Mouse (Mus musculus) frontal cortex, adult 2 months (tissue): Measurements from ENCODE around the gene Gm20662. TPM values are rescaled to one million over a fixed set of nuclear protein-coding genes. Genes with fewer than 3 reads are reported as not detected.
"Not testable (repeated sequence)": the region's sequence is repeated elsewhere in the genome, so short reads cannot be mapped to it uniquely, and the experiment has no call there.

Experiments
- DNase-seq, 2 experiments: peaks; one replicate each; pipeline ENCODE4 v3.0.0; 2022; ENCODE audit warnings: low spot score in 1 of 2; ENCODE audit errors: extremely low spot score in 1 of 2
- polyA plus RNA-seq: library from polyadenylated mRNA; depleted of rRNA; stranded (reverse); fragments of >200 nt; gene quantifications from 2 replicates; pipeline ENCODE4 v1.2.3, GENCODE M21; 2012

The Gm20662 gene
- polyA plus RNA-seq, 1 experiment, result 7.1 TPM

DNA sequence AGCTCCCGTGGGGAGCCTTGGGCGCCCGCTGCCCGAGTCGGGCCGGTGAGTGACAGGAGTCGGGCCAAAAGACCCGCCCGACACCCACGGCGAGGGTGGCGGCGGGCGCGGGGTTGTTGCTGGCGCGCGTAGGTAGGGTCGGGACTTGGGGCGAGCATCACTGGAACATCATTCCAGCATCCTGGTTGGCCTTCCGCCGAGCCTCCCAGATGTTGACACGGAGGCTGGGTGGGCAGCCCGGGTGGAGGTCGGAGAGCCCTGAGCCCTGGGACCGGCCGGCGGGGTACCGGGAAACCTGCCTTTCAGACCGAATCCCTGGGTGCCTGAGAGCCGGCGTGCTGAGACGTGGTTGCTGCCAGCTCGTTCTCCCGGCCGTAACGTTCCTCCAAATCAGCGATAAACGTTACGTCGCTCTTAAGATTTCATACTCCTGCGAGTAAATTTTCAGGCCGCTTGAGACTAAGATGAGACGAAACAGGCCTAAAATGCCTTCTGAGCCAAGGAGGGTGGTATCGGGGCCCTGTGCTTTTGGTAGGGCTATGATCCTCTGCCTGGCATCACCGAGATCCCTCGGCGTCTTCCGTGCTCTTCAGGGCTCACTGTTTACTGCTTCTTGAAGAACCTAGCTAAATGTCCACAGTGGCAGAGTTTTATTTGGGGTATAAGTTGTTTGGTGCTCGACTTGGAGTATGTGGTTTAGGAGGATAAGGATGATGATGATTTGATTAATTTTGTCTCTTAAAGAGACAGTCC lies 6.8 kb downstream of the Gm20662 start:
- DNase-seq, result peak in 1 of 2 experiments; percentile 24

- DNase-seq, result peak in 1 of 2 experiments; percentile 14
These were observed 7.4 kb downstream of the Gm20662 start for GRCm38 (mm10) chr9:108003531-108003890.

GRCm38 (mm10) chr9:108008041-108008440 lies 11.9 kb downstream of the Gm20662 start:
- no peak for DNase-seq

- no peak for DNase-seq
These were observed 14.2 kb downstream of the Gm20662 start for GRCm38 (mm10) chr9:108010385-108010784.

DNA sequence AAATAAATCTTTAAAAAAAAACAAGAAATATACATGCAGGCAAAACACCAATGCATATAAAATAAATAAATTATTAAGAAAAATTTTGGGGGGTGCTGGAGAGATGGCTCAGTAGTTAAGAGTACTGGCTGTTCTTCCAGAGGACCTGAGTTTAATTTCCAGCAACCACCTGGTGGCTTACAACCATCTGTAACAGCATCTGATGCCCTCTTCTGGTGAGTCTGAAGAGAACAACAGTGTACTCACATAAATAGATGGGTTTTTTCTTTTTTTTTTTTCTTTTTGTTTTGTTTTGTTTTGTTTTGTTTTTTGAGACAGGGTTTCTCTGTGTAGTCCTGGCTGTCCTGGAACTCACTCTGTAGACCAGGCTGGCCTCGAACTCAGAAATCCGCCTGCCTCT lies 17.4 kb downstream of the Gm20662 start:
- not testable (repeated sequence) for DNase-seq

DNA sequence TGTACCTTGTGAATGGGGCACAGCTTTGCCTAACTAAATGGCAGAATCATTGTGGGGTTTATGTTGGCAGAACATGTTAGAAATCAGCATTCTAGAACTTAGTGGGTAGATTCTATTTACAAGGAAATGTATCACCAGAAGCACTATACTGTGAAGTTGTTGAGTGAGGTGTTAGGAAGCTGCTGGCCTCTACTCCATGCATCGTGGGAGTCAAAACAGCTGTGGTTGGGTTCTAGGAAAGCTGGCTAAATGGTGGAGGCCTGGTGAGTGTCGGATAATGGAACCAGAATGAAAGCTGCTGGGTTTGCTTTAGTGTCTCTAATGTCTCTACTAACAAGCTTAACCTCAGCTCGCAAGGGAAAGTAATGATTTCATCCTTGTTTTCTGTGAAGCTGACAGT lies 21.0 kb downstream of the Gm20662 start:
- DNase-seq, result peak in 1 of 2 experiments; percentile 54

DNA sequence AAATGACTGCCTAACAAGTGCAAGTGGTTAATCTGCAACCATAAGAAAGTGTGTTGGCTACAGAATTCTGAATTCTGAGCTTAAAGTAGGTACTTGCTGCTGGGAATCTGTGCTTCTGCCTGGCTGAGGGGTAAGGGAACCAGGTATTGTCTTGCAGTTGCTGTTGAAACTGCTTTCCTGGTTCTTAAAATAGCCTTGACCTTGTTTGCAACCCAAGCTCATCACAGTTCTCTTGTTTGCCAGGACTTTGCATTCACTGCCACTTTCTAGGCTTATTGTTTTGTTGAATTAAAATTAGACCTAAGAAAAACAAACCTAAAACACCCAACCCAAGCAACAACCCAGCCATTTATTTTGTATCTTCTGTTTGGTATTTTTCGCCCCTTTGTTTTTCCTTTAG lies 24.6 kb downstream of the Gm20662 start:
- DNase-seq, result no peak

DNA sequence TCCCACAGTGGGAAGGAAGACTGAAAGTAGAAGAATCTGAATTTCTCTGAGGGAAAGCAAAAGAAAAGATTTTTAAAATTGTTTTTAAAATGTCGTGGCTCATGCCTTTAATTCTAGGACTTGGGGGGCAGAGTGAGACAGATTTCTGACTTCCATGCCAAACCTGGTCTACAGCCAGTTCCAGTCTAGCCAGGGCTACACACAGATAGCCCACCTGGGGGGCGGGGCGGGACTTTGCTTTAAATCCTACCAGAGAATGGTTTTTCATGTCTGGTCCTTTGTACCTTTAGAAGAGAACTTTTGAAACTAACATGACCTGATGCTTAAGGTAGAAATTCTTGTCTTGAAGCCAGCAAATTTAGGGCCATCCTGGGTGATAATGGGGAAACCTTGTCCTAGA lies 27.1 kb downstream of the Gm20662 start:
- no peak for DNase-seq

GRCm38 (mm10) chr9:108026584-108026983 lies 30.4 kb downstream of the Gm20662 start:
- no peak for DNase-seq

DNA sequence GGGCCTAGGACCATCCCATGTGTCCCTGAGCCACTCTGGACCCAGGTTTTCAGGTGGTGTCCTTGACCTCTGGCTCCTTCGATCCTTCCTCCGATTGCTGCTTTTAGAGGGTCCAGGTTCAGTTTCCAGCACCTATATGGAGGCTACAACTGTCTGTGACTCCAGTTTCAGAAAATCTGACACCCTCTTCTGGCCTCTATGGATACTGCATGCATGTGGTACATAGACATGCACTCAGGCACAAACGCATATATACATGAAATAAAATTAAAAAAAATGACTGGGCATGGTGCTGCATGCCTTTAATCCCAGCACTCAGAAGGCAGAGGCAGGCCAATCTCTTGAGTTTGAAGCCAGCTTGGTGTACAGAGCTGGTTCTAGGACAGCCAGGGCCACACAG lies 31.7 kb downstream of the Gm20662 start:
- DNase-seq, result no peak

DNA sequence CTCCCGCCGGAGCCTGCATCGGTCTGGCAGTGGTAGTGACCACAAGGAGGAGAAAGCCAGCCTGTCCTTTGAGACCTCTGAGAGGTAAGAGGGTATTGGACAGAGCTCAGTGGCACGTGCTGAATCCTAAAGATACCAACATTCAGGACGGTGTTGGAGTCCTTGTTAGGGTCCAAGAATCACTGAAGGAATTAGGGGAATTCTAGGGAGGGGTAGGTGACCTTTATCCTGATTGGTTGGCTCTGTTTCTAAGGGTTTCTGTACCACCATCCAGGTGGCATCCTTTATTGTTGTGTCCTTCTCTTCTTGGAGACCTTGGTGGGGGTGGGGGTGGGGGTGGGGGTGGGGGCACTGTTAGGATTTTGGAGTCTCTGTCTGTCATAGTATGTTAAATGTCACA lies 36.0 kb downstream of the Gm20662 start:
- DNase-seq, result no peak

- DNase-seq, result no peak
These were observed 39.4 kb downstream of the Gm20662 start for GRCm38 (mm10) chr9:108035331-108036156.

- no peak for DNase-seq
These were observed 48.8 kb downstream of the Gm20662 start for GRCm38 (mm10) chr9:108044751-108045492.

- no peak for DNase-seq
These were observed 50.4 kb downstream of the Gm20662 start for GRCm38 (mm10) chr9:108046582-108046981.

GRCm38 (mm10) chr9:108047601-108048565 lies 51.7 kb downstream of the Gm20662 start:
- no peak for DNase-seq

GRCm38 (mm10) chr9:108048566-108048955 lies 52.4 kb downstream of the Gm20662 start:
- no peak for DNase-seq

GRCm38 (mm10) chr9:108049016-108049455 lies 52.9 kb downstream of the Gm20662 start, which contains the start of gene Gmppb:
TSS of gene Gmppb (plus strand) at chr9:108049242.
- DNase-seq, result peak; percentile 96 to 98

- DNase-seq, result no peak
These were observed 53.6 kb downstream of the Gm20662 start for GRCm38 (mm10) chr9:108049561-108050251.

GRCm38 (mm10) chr9:108051184-108051930 lies 55.2 kb downstream of the Gm20662 start:
- no peak for DNase-seq
